ENCODE assay signal across 8 mouse cellular contexts in genomic region chr6:28260425-28261191, GRCm38 (mm10).
DNase-seq lines count a peak whose midpoint lies in the region; ATAC-seq and TF ChIP-seq lines count a peak whose summit lies in the region.

No protein-coding gene starts in this region.

- H3K9ac ChIP-seq in heart, adult 2 months (ENCODE audit: low read depth, low read length) = peak overlapping the region; percentile 80
- H3K9ac ChIP-seq in kidney, embryonic 15.5 days = peak overlapping the region; percentile 74
- peak overlapping the region; percentile 64 for H3K9ac ChIP-seq in lung, embryonic 15.5 days

- intact Hi-C loops in heart, adult 2 months (cut with DNase I) = loop anchor here (5.0 kb wide), 2 partner anchors 162 to 222 kb away; partner anchors contain the start of gene Arf5

- TF ChIP-seq CTCF in heart, adult 2 months (IDR thresholded peaks at IDR 0.05) = no peak

- WGBS in heart, adult 2 months = 7% methylated on average over 63 of the region's 64 CpGs
- 1% methylated on average over 64 of the region's 64 CpGs for WGBS in kidney, embryonic 15.5 days
- 2% methylated on average over 57 of the region's 64 CpGs for WGBS in lung, embryonic 15.5 days

- peak overlapping the region; percentile 90 for H3K4me3 ChIP-seq in heart, adult 2 months
- peak overlapping the region; percentile 93 for H3K4me3 ChIP-seq in kidney, embryonic 15.5 days (replicated peaks)
- peak overlapping the region; percentile 93 for H3K4me3 ChIP-seq in lung, embryonic 15.5 days

- no peaks in the 10 kb centered on the region for H3K27me3 ChIP-seq in heart, adult 2 months (ENCODE audit: control insufficient read depth, insufficient read depth, low read length)
- no peaks in the 10 kb centered on the region for H3K27me3 ChIP-seq in kidney, embryonic 15.5 days
- H3K27me3 ChIP-seq in lung, embryonic 15.5 days = no peaks in the 10 kb centered on the region

- DNase-seq in A20 (ENCODE audit: low read depth, low spot score) = peak; percentile 68
- peak; percentile 59 for DNase-seq in R1 (ENCODE audit: low read depth, low spot score)
- DNase-seq in cerebellum, postnatal 36 days = peak; percentile 28 to 47
- peak; percentile 46 to 48 for DNase-seq in heart, adult 2 months
- peak; percentile 12 for DNase-seq in ovary, postnatal 14 days (ENCODE audit: low spot score)
- DNase-seq in thymus, postnatal 36 days = peak; percentile 30 to 35

- H3K9me3 ChIP-seq in kidney, embryonic 15.5 days (replicated peaks) = no peaks in the 10 kb centered on the region
- no peaks in the 10 kb centered on the region for H3K9me3 ChIP-seq in lung, embryonic 15.5 days

- no peak overlapping the region; the same call in 1 of the 2 replicates for H3K27ac ChIP-seq in heart, adult 2 months
- peak overlapping the region; percentile 95 for H3K27ac ChIP-seq in kidney, embryonic 15.5 days
- H3K27ac ChIP-seq in lung, embryonic 15.5 days = peak overlapping the region; percentile 86

- H3K79me2 ChIP-seq in heart, adult 2 months (replicated peaks; ENCODE audit: control insufficient read depth, insufficient read depth, low read length) = no peaks in the 10 kb centered on the region

- H3K4me1 ChIP-seq in heart, adult 2 months (ENCODE audit: control insufficient read depth, insufficient read depth, low read length) = peaks cover 2% of the 10 kb centered on the region
- peaks cover 8% of the 10 kb centered on the region for H3K4me1 ChIP-seq in kidney, embryonic 15.5 days
- H3K4me1 ChIP-seq in lung, embryonic 15.5 days = peaks cover 6% of the 10 kb centered on the region

- no peak for TF ChIP-seq EP300 in heart, adult 2 months (IDR thresholded peaks at IDR 0.05; ENCODE audit: insufficient read depth, low read depth, low read length)

- no peak for TF ChIP-seq POLR2A in heart, adult 2 months (IDR thresholded peaks at IDR 0.05; ENCODE audit: insufficient read depth, low read depth, low read length)

- peak; percentile 63 for ATAC-seq in kidney, embryonic 15.5 days (replicated peaks; ENCODE audit: low FRiP score)
- ATAC-seq in lung, embryonic 15.5 days (ENCODE audit: borderline replicate concordance, extremely low read depth, low FRiP score, low TSS enrichment) = peak; percentile 41; the same call in 1 of the 2 replicates

- peaks cover 10% of the 10 kb centered on the region for H3K36me3 ChIP-seq in heart, adult 2 months (ENCODE audit: control insufficient read depth, insufficient read depth, low read length)
- peaks cover 27% of the 10 kb centered on the region for H3K36me3 ChIP-seq in kidney, embryonic 15.5 days
- 0 out of 2 replicates have a peak, but pooled peaks cover 10% of the 10 kb centered on the region for H3K36me3 ChIP-seq in lung, embryonic 15.5 days

- peak overlapping the region; percentile 90 for H3K4me2 ChIP-seq in kidney, embryonic 15.5 days
- peak overlapping the region; percentile 89 for H3K4me2 ChIP-seq in lung, embryonic 15.5 days

Comparison
In these comparisons a context has a peak if more than half of its experiments do, and no peak if none do; other contexts are left out.
1. DNase-seq: peak in every context shown above with its lines; median percentile 68 in A20; 59 in R1; 47 in heart, adult 2 months; 38 in cerebellum, postnatal 36 days; 32 in thymus, postnatal 36 days; 12 in ovary, postnatal 14 days.